Mouse (Mus musculus): Measurements from ENCODE around the gene Wdr64. TPM values are rescaled to one million over a fixed set of nuclear protein-coding genes. Genes with fewer than 3 reads are reported as not detected.

Wdr64 gene
- not detected for polyA plus RNA-seq (2015; fragmentation: Illumina TruSeq; extraction: RNeasy Lipid Tissue Mini Kit (QIAGEN cat#74804); ENCODE audit: low read depth, low replicate concordance)

DNA sequence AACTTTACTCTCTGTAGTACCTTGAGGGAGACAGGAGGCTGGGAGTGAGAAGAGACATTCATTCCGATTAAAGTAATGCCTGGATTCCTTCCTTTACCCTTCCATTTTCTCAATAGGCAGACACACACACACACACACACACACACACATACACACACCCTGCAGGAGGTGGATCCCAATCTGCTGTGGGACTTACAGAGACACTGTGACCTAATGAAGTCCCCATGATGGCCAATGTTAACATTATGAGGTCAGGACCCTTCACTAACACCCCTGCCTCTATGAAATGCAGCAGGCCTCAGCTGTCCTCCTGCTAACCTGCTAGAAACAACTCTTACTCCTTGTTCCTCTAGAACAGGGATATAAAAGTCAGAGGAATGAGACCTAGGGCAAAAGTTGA is at the start of gene Wdr64:
Gene Wdr64 (plus strand): TSS at position 301 of the 400 bp plus-strand sequence.

DNA sequence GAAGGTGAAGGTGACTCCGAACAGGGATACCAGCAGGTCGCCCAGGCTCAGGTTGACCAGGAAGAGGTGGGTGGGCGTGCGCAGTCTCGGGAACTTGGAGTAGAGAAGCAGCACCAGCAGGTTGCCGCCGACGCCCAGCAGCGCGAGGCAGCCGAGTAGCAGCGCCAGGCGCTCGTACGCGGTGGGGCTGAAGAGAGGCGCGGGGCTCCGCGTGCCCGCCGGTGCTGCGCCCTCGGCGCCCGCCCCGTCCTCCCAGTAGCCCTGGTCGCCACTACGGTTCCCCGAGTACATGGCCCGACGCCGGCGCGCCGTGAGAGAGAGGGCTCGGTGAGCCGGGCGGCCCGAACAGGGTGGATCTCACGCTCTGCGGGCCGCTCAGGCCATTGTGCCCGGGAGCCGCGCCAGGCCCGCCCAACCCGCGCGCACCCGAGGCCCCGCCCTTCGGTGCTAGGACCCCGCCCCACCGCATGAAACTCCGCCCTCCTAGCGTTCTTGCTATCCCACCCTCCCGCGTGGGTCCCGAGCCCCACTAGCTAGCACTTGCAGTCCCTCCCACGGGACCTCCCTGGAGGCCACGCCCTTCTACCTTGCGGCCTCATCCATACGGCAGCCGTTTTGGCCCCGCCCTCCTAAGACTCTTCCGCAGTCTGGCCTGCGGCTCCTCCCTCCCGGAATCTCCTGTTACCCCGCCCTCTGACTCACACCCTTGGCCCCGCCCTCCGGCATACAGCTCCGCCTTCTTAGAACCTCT is 6.0 kb upstream of the Wdr64 start, which contains the start of the genes Opn3 and Chml:
Gene Opn3 (minus strand): TSS at position 531 of the 751 bp plus-strand sequence.
Gene Chml (minus strand): TSS at position 656 of the 751 bp plus-strand sequence.

Other genes with a start within 250 kb of the Wdr64 start
- 90.1 TPM for gene Rgs7, start 206.1 kb upstream of the Wdr64 start, polyA plus RNA-seq (2015; fragmentation: Illumina TruSeq; extraction: RNeasy Lipid Tissue Mini Kit (QIAGEN cat#74804); ENCODE audit: low read depth, low replicate concordance)
- 0.88 TPM for gene Kmo, start 78.2 kb upstream of the Wdr64 start, polyA plus RNA-seq (2015; fragmentation: Illumina TruSeq; extraction: RNeasy Lipid Tissue Mini Kit (QIAGEN cat#74804); ENCODE audit: low read depth, low replicate concordance)
- gene Fh1, start 73.0 kb upstream of the Wdr64 start, polyA plus RNA-seq (2015; fragmentation: Illumina TruSeq; extraction: RNeasy Lipid Tissue Mini Kit (QIAGEN cat#74804); ENCODE audit: low read depth, low replicate concordance): 136 TPM
- 6.9 TPM for gene Opn3, start 5.8 kb upstream of the Wdr64 start, polyA plus RNA-seq (2015; fragmentation: Illumina TruSeq; extraction: RNeasy Lipid Tissue Mini Kit (QIAGEN cat#74804); ENCODE audit: low read depth, low replicate concordance)
- 7.7 TPM for gene Chml, start 5.7 kb upstream of the Wdr64 start, polyA plus RNA-seq (2015; fragmentation: Illumina TruSeq; extraction: RNeasy Lipid Tissue Mini Kit (QIAGEN cat#74804); ENCODE audit: low read depth, low replicate concordance)
- gene Exo1, start 182.0 kb downstream of the Wdr64 start, polyA plus RNA-seq (2015; fragmentation: Illumina TruSeq; extraction: RNeasy Lipid Tissue Mini Kit (QIAGEN cat#74804); ENCODE audit: low read depth, low replicate concordance): 0.12 TPM
- not detected for gene Gm38100, start 221.7 kb downstream of the Wdr64 start, polyA plus RNA-seq (2015; fragmentation: Illumina TruSeq; extraction: RNeasy Lipid Tissue Mini Kit (QIAGEN cat#74804); ENCODE audit: low read depth, low replicate concordance)